Mouse (Mus musculus) heart, adult 11 months (tissue): ENCODE results near the gene Ehmt2.

Experiments
- DNase-seq: peaks from one replicate; pipeline ENCODE4 v3.0.0; 2022

Ehmt2 gene

GRCm38 (mm10) chr17:34898160-34898586 lies at the start of gene Ehmt2, which contains the start of gene C2:
Ehmt2 (plus strand) TSS chr17:34898469.
C2 (minus strand) TSS chr17:34898265.
- peak; percentile 99 for DNase-seq

- peak; percentile 99 for DNase-seq
Measured at GRCm38 (mm10) chr17:34849722-34850516, 48.4 kb upstream of the Ehmt2 start, which contains the start of the genes Skiv2l and Nelfe. Skiv2l (minus strand) TSS chr17:34850210. Nelfe (plus strand) TSS chr17:34850391.

GRCm38 (mm10) chr17:34850517-34851125 lies 47.6 kb upstream of the Ehmt2 start:
- DNase-seq, result no peak

- DNase-seq, result no peak
Measured at GRCm38 (mm10) chr17:34853511-34853910, 44.8 kb upstream of the Ehmt2 start.

GRCm38 (mm10) chr17:34854761-34855160 lies 43.5 kb upstream of the Ehmt2 start:
- peak; percentile 85 for DNase-seq

- peak; percentile 87 for DNase-seq
Measured at GRCm38 (mm10) chr17:34855825-34856224, 42.4 kb upstream of the Ehmt2 start.

- DNase-seq, result no peak
Measured at GRCm38 (mm10) chr17:34858670-34859069, 39.6 kb upstream of the Ehmt2 start.

- peak; percentile 83 for DNase-seq
Measured at GRCm38 (mm10) chr17:34860514-34860913, 37.8 kb upstream of the Ehmt2 start.

GRCm38 (mm10) chr17:34861704-34862415 lies 36.4 kb upstream of the Ehmt2 start:
- peak; percentile 97 for DNase-seq

- peak; percentile 86 for DNase-seq
Measured at GRCm38 (mm10) chr17:34862416-34863081, 35.7 kb upstream of the Ehmt2 start, which contains the start of gene Cfb. Cfb (minus strand) TSS chr17:34862518.

GRCm38 (mm10) chr17:34865981-34866380 lies 32.3 kb upstream of the Ehmt2 start:
- no peak for DNase-seq

- DNase-seq, result no peak
Measured at GRCm38 (mm10) chr17:34874321-34874720, 23.9 kb upstream of the Ehmt2 start.

- DNase-seq, result no peak
Measured at GRCm38 (mm10) chr17:34879336-34879879, 18.9 kb upstream of the Ehmt2 start, which contains the start of gene Zbtb12. Zbtb12 (plus strand) TSS chr17:34879483.

GRCm38 (mm10) chr17:34881166-34881565 lies 17.1 kb upstream of the Ehmt2 start:
- DNase-seq, result no peak

- DNase-seq, result no peak
Measured at GRCm38 (mm10) chr17:34881683-34882310, 16.5 kb upstream of the Ehmt2 start, which contains the start of gene Gm20547. Gm20547 (minus strand) TSS chr17:34882042.

GRCm38 (mm10) chr17:34883332-34883731 lies 14.9 kb upstream of the Ehmt2 start:
- DNase-seq, result no peak

- no peak for DNase-seq
Measured at GRCm38 (mm10) chr17:34884704-34885103, 13.6 kb upstream of the Ehmt2 start.

- DNase-seq, result no peak
Measured at GRCm38 (mm10) chr17:34885615-34886014, 12.7 kb upstream of the Ehmt2 start.

- DNase-seq, result no peak
Measured at GRCm38 (mm10) chr17:34887942-34888341, 10.3 kb upstream of the Ehmt2 start.

- no peak for DNase-seq
Measured at GRCm38 (mm10) chr17:34890074-34890743, 8.1 kb upstream of the Ehmt2 start.

GRCm38 (mm10) chr17:34891377-34891776 lies 6.9 kb upstream of the Ehmt2 start:
- no peak for DNase-seq
